Comparison of ENCODE assay signal across 15 mouse cellular contexts in the genomic region with DNA sequence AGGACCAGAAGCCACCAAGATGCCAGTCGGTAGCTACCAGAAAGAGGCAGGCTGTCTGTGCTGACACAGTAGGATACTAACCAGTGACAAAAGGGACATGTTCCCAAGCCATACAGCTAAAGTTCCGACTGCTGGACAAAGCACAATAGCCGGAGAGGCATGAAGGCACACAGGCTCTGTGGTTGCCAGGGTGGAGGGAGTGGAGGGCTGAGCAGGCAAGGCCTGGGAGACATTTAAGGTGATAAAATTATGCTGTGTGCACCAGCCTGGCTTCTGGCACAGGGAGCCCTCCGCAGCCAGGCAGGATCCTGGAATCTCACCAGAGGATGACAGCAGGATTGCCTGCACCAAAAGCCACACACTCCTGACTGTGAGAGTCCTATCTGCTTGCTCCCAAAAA.
A peak's percentile ranks its signal among the peaks of the same experiment; 100 is the strongest.
DNase-seq lines count a peak whose midpoint lies in the region; ATAC-seq lines count a peak whose summit lies in the region.
"Had no signal": no experiment of that assay in that cellular context is flagged by ENCODE, and none has a peak within 500 bp of the region (broad histone marks: within the 10 kb centered on the region; RNA-seq: fewer than 3 reads in every experiment).

No protein-coding gene starts in this region.

- H3K4me2 ChIP-seq in neural tube, embryonic 11.5 days (ENCODE audit: low read depth), result no peak overlapping the region
- H3K4me2 ChIP-seq in hindbrain, embryonic 15.5 days, result no peak overlapping the region
- H3K4me2 ChIP-seq in neural tube, embryonic 13.5 days, result no peak overlapping the region
- H3K4me2 ChIP-seq: embryonic facial prominence, embryonic 15.5 days; liver, embryonic 13.5 days had no signal

- H3K4me1 ChIP-seq in neural tube, embryonic 11.5 days (ENCODE audit: control insufficient read depth, insufficient read depth, low read length), result no peaks in the 10 kb centered on the region
- H3K4me1 ChIP-seq in hindbrain, embryonic 15.5 days (replicated peaks), result peaks cover 12% of the 10 kb centered on the region
- H3K4me1 ChIP-seq in neural tube, embryonic 13.5 days (replicated peaks), result peaks cover 15% of the 10 kb centered on the region; the same call in 1 of the 2 replicates
- H3K4me1 ChIP-seq: embryonic facial prominence, embryonic 15.5 days; liver, embryonic 13.5 days had no signal

- no peaks in the 10 kb centered on the region for H3K27me3 ChIP-seq in neural tube, embryonic 11.5 days (ENCODE audit: control insufficient read depth, insufficient read depth, low read length)
- no peaks in the 10 kb centered on the region for H3K27me3 ChIP-seq in hindbrain, embryonic 15.5 days
- no peaks in the 10 kb centered on the region for H3K27me3 ChIP-seq in neural tube, embryonic 13.5 days
- H3K27me3 ChIP-seq: embryonic facial prominence, embryonic 15.5 days; liver, embryonic 13.5 days had no signal

- no peaks in the 10 kb centered on the region for H3K36me3 ChIP-seq in neural tube, embryonic 11.5 days (ENCODE audit: control insufficient read depth, insufficient read depth, low read length)
- H3K36me3 ChIP-seq in hindbrain, embryonic 15.5 days, result no peaks in the 10 kb centered on the region
- H3K36me3 ChIP-seq in neural tube, embryonic 13.5 days, result no peaks in the 10 kb centered on the region
- H3K36me3 ChIP-seq: embryonic facial prominence, embryonic 15.5 days; G1E; liver, embryonic 13.5 days had no signal

- DNase-seq in embryo, embryonic 11 days, result peak; percentile 8
- no peak for DNase-seq in embryo, embryonic 9.5 days (ENCODE audit: extremely low spot score)
- peak; percentile 17 for DNase-seq in neural tube, embryonic 11.5 days (ENCODE audit: low spot score)
- no peak for DNase-seq in neural tube, embryonic 10.5 days (ENCODE audit: extremely low spot score, low spot score)
- DNase-seq in ovary, postnatal 10 days (ENCODE audit: low spot score), result no peak
- no peak for DNase-seq in retina, embryonic 14.5 days (ENCODE audit: low spot score)
- DNase-seq: gastrocnemius, postnatal 10 days; kidney, adult 18-20 months; liver, embryonic 13.5 days had no signal

- H3K9me3 ChIP-seq in neural tube, embryonic 11.5 days (ENCODE audit: control insufficient read depth, low read length), result no peaks in the 10 kb centered on the region
- no peaks in the 10 kb centered on the region for H3K9me3 ChIP-seq in hindbrain, embryonic 15.5 days
- no peaks in the 10 kb centered on the region for H3K9me3 ChIP-seq in neural tube, embryonic 13.5 days
- H3K9me3 ChIP-seq: embryonic facial prominence, embryonic 15.5 days; G1E; liver, embryonic 13.5 days had no signal

- no peak overlapping the region for H3K9ac ChIP-seq in neural tube, embryonic 11.5 days (ENCODE audit: low read length)
- H3K9ac ChIP-seq in hindbrain, embryonic 15.5 days, result no peak overlapping the region
- no peak overlapping the region for H3K9ac ChIP-seq in neural tube, embryonic 13.5 days
- H3K9ac ChIP-seq: embryonic facial prominence, embryonic 15.5 days; liver, embryonic 13.5 days had no signal

- H3K27ac ChIP-seq in neural tube, embryonic 11.5 days (ENCODE audit: low read depth, low read length), result no peak overlapping the region
- peak overlapping the region; percentile 15 for H3K27ac ChIP-seq in hindbrain, embryonic 15.5 days (replicated peaks)
- peak overlapping the region; percentile 11; the same call in 1 of the 2 replicates for H3K27ac ChIP-seq in neural tube, embryonic 13.5 days (replicated peaks)
- H3K27ac ChIP-seq: embryonic facial prominence, embryonic 15.5 days; liver, embryonic 13.5 days; macrophage had no signal

- ATAC-seq in neural tube, embryonic 11.5 days (ENCODE audit: insufficient read depth, low FRiP score, low TSS enrichment), result peak; percentile 16; the same call in 1 of the 2 replicates
- peak; percentile 88 for ATAC-seq in hindbrain, embryonic 15.5 days (ENCODE audit: low FRiP score, low read depth)
- peak; percentile 82 for ATAC-seq in neural tube, embryonic 13.5 days (ENCODE audit: low read depth)
- ATAC-seq: activated CD4-positive, CD25-positive, alpha-beta regulatory T cell, adult 4 months had no signal

- H3K4me3 ChIP-seq in neural tube, embryonic 11.5 days (ENCODE audit: low read depth, low read length), result no peak overlapping the region
- H3K4me3 ChIP-seq in hindbrain, embryonic 15.5 days, result no peak overlapping the region
- no peak overlapping the region for H3K4me3 ChIP-seq in neural tube, embryonic 13.5 days
- H3K4me3 ChIP-seq: embryonic facial prominence, embryonic 15.5 days; liver, embryonic 13.5 days had no signal

- 50% methylated on average over 4 of the region's 4 CpGs for WGBS in neural tube, embryonic 11.5 days
- WGBS in hindbrain, embryonic 15.5 days, result 13% methylated on average over 4 of the region's 4 CpGs
- WGBS in neural tube, embryonic 13.5 days, result 22% methylated on average over 4 of the region's 4 CpGs

Comparison
In these comparisons a context has a peak if more than half of its experiments do, and no peak if none do; other contexts are left out.
1. DNase-seq: peak in embryo, embryonic 11 days (single experiment) and neural tube, embryonic 11.5 days (single experiment); none in embryo, embryonic 9.5 days (single experiment), neural tube, embryonic 10.5 days (single experiment), ovary, postnatal 10 days (single experiment) and retina, embryonic 14.5 days (single experiment).
2. ATAC-seq: peak in every context shown above with its lines; median percentile 88 in hindbrain, embryonic 15.5 days; 82 in neural tube, embryonic 13.5 days; 16 in neural tube, embryonic 11.5 days.